Mouse (Mus musculus): Measurements from ENCODE around the gene Ephb3.

The Ephb3 gene

GRCm38 (mm10) chr16:21246391-21247036 lies 42.0 kb downstream of the Ephb3 start:
- DNase-seq (ENCODE audit: low spot score): no peak

GRCm38 (mm10) chr16:21247037-21247432 lies 42.5 kb downstream of the Ephb3 start:
- DNase-seq (ENCODE audit: low spot score): no peak

GRCm38 (mm10) chr16:21247871-21248712 lies 43.5 kb downstream of the Ephb3 start:
- no peak for DNase-seq (ENCODE audit: low spot score)

GRCm38 (mm10) chr16:21248713-21249531 lies 44.4 kb downstream of the Ephb3 start:
- DNase-seq (ENCODE audit: low spot score): no peak

- DNase-seq (ENCODE audit: low spot score): no peak
Measured at GRCm38 (mm10) chr16:21252401-21252955, 47.9 kb downstream of the Ephb3 start.

GRCm38 (mm10) chr16:21255574-21256304 lies 51.2 kb downstream of the Ephb3 start:
- no peak for DNase-seq (ENCODE audit: low spot score)

GRCm38 (mm10) chr16:21256514-21257305 lies 52.2 kb downstream of the Ephb3 start:
- DNase-seq (ENCODE audit: low spot score): no peak

- DNase-seq (ENCODE audit: low spot score): no peak
Measured at GRCm38 (mm10) chr16:21265417-21265816, 60.9 kb downstream of the Ephb3 start.

GRCm38 (mm10) chr16:21269775-21270174 lies 65.2 kb downstream of the Ephb3 start:
- DNase-seq (ENCODE audit: low spot score): no peak

GRCm38 (mm10) chr16:21271773-21272247 lies 67.3 kb downstream of the Ephb3 start:
- DNase-seq (ENCODE audit: low spot score): no peak

GRCm38 (mm10) chr16:21272748-21273147 lies 68.2 kb downstream of the Ephb3 start:
- DNase-seq (ENCODE audit: low spot score): no peak

Data from c-Kit-positive CD71-positive TER-119-positive erythroid progenitor cells, embryonic 14.5 days (primary cell).